Mouse (Mus musculus) layer of hippocampus, postnatal 25 days (tissue): ENCODE measurements at regions not wholly inside any gene's neighbourhood (a gene's known extent, or its start where the extent isn't known, plus 50 kb on each side); places are given as distances from the start of the nearest gene placed in this dataset.

Source experiments
- DNase-seq, 2 experiments: peaks; one replicate each; pipeline ENCODE4 v3.0.0; 2022; ENCODE audit warnings: mixed read lengths in 2 of 2, low spot score in 1 of 2; ENCODE audit errors: extremely low spot score in 1 of 2

GRCm38 (mm10) chr10:17332025-17332767, 390.8 kb upstream of the Cited2 start:
- DNase-seq = no peak

DNA sequence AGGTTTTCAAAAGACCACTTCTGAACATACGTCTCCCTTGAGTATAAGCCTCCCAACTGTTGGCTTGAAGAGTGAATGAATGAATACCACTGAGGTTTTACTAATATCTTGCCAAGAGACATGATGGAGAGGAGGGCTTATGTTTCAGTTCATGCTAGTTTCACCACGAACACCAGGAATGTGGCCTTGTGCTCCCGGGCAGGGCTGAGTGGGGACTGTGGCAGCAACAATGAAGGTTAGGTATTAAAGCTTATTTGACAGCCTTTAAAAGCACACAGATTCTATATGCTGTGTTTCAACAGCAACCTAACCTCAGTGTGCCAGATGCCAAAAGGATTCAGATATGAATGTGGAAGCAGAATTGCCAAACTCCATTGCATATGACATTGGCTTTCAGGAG, 390.0 kb upstream of the Cited2 start:
- no peak for DNase-seq

- no peak for DNase-seq
Observed at GRCm38 (mm10) chr10:17333676-17334075, 389.3 kb upstream of the Cited2 start.

GRCm38 (mm10) chr10:17337217-17337616, 385.8 kb upstream of the Cited2 start:
- DNase-seq = no peak

GRCm38 (mm10) chr10:17343829-17344228, 379.2 kb upstream of the Cited2 start:
- no peak for DNase-seq

DNA sequence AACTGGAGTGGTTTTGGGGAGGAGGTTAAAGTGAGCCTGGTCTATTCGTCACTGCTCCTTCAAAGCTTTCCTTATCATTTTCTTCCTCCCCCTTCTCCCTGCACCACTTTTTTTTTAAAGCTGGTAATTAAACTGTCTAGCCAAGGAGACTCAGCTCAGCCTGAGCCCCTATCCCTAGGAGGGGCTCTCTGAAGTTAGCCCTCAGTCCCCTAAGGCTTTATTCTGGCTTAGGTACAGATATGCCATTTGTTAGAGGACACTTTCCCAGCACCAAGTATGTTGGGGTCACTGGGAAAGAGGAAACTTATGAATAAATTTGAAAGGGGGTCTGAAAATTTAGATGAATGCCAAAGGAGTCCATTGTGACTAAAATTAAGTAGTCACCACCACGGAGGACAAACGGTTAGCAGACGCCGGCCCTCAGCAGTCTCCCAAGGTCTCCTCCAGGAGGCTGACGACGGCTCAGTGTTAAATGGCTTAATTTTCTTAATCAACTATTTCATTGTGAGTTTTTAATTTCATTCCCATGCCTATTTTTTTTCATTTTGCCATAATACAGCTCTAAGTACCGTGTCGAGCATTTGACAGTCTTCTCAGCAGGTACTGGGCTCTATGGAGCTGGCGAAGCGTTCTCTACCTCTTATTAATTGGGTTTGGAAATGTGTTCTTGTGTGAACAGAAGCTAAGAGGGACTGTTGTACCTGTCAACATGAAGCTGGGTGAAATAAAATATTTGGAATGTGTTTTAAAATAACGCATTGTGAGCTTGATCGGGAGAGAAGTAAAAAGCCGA, 370.6 kb upstream of the Cited2 start:
- no peak for DNase-seq

DNA sequence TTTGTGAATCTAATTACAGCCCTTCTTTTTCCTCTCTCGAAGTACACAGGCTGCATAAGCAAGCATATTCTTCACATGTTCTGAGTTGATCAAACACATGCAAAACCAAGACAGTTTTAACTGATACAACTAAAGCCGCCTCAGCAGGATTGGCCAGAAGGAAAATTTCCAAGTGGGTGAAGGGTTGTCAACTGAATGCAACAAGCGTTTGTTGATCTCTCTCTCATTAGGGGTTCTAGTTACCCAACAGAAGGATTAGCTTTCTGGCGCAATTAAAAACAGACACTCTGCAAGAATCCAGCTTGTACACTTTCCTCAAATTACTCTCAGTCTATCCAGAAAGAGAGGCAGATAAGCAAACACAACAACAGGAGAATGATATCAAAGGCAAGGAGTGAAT, 367.5 kb upstream of the Cited2 start:
- DNase-seq = no peak

- no peak for DNase-seq
Observed at GRCm38 (mm10) chr10:17356041-17356440, 367.0 kb upstream of the Cited2 start.

- no peak for DNase-seq
Observed at GRCm38 (mm10) chr10:17362643-17363042, 360.4 kb upstream of the Cited2 start.

GRCm38 (mm10) chr10:17366042-17366740, 356.8 kb upstream of the Cited2 start:
- no peak for DNase-seq

DNA sequence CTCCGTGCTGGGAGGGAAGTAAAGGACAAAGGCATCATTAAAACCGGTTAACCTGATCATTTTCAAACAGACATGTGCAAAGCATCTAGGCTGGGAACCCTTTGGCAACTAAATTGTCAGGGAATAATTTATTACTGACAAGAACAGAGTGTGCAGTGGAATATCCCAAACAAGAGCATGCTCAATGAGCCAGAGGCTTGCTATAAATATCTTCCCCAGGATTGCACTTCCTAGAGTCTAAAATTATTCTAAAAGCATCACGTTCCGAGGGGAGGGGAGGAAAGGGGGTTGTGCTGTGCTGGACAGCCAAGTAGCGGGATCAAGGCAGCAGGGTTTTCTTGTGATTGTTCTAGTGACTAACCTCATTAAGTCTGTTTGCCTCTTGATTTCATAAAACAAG, 356.0 kb upstream of the Cited2 start:
- DNase-seq = no peak

DNA sequence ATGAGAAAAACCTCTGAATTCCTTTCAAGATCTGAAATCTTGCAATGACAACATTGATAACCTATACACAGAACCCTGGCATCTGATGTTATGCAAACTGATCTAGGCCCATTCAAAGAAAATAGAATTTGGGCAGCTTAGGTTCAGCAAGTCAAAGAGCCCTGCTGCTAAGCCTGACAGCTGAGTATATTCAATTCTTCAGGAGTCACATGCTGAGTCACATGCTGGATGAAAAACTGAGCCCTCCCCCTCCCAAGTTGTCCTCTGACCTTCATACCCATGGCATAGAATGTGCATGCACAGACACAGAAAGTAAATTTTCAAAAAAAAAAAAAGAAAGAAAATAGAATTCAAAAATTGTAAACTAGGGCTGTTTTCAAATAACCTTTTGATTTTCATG, 355.6 kb upstream of the Cited2 start:
- DNase-seq = no peak

- DNase-seq = no peak
Observed at GRCm38 (mm10) chr10:17368636-17369035, 354.4 kb upstream of the Cited2 start.

DNA sequence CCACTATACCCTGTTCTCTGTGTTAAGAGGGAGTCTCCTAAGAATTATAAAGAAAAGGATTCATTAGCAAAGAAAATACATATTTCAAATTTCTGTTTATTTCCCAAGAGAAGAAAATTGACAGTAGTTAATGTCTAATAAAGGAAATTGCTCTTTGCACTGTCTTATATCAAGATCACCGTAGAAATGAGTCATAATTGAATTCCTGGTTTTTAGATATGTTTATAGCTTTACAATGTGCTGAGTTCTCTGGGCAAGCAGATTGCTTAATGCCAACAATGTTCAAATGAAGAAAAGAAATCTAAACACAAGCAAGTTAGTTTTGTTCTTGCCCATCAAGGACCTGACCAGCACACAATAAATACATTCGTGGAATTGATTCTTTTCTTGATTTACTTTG, 350.1 kb upstream of the Cited2 start:
- no peak for DNase-seq

DNA sequence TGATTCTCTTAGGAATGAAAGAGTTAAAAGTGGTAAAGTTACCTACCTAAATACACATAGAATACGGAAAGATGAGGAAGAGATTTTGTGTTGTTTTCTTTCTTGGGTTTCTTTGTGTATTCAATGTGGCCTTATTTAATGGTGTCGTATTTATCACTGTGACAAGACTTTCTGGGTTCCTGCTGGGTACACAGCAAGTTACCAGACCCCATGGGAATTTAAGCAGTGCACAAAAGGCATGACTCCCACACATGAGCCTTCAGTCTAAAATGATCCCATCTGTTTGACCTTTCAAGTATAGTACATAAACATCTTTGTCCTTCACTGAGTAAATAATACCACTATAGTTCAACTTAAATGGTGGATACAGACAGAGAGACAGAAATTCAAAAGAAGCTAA, 349.0 kb upstream of the Cited2 start:
- no peak for DNase-seq

GRCm38 (mm10) chr10:17382990-17383389, 340.0 kb upstream of the Cited2 start:
- DNase-seq = no peak

DNA sequence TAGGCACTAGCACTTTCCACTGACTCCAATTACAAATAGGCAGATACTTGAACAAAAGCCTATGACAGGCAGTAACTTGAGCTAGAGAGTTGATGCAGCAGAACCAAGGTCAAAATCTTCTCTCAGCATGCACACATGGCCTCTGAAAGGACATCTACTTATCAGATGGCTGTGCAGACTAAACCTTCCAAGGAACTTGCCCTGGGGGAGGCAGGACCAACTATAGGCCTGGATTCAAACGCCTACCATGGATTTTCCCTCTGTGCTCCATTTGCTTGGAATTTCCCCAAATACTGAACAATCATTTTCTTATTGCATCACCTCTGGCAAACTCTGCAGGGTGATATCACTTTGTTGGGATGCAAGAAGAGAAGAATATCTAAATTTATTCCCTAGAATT, 337.8 kb upstream of the Cited2 start:
- no peak for DNase-seq

DNA sequence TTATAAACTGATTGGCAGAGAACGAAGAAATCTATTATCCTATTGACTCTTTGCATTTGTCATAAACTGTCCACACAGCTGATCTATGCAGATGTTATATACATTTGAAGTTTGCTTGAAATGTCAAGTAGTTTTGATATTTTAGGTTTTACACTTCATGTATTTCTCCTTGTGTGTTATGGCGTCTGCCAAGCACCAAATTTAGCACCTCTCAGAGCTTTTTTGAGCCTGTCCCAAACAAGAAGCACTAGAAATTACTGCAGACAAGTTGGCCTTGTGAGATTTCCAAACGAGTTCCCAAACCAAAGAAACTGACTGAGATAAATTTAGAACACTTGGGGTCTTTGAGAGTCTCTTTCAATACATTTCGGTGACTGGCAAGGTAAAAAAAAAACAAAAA, 335.7 kb upstream of the Cited2 start:
- no peak for DNase-seq

DNA sequence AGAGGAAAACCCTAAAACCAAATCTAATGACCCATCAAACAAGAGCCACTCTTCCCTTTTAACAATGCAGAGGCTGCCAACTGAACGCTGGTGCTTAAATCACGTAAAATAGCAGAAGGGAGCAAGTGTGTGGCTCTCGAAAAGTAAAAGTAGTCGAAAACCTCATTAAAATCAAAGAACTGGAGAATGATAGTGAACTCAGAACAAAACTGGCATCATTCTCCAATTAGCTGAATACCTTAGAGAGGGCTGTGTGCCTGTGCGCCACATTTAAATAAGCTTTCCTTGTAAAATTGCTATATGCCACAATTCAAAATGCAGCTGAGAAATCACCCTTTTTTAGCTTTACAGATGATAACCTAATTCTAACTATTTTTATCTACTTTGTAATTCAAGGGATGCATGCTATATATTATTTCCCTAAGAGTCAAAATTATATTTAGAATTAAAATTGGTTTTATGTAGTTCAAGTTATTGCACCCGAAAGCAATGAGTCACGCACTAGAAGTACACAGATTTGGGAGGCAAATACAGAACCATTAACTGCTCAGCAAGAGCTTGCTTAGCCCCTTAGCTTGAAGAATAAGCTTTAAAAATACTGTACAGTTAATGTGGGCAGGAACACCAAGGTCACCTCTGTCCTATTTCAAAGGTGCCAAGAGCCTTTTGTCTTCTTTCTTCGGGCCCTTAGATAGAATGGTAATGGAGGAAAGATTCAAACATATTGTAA, 327.4 kb upstream of the Cited2 start:
- DNase-seq = no peak

- DNase-seq = no peak
Observed at GRCm38 (mm10) chr10:17403899-17404298, 319.1 kb upstream of the Cited2 start.
